Mouse (Mus musculus) urinary bladder, postnatal 36 days (tissue): ENCODE results near the gene Mpped1.
A peak's percentile ranks its signal among the peaks of the same experiment; 100 is the strongest.

Experiments
- DNase-seq, 2 experiments: peaks; one replicate each; pipeline ENCODE4 v3.0.0; 2022; ENCODE audit warnings: low spot score in 2 of 2, mixed read lengths in 1 of 2

Gene Mpped1

GRCm38 (mm10) chr15:83779387-83779786 lies at the start of gene Mpped1:
Gene Mpped1, plus strand, starts transcription at chr15:83779467.
- DNase-seq, result no peak

DNA sequence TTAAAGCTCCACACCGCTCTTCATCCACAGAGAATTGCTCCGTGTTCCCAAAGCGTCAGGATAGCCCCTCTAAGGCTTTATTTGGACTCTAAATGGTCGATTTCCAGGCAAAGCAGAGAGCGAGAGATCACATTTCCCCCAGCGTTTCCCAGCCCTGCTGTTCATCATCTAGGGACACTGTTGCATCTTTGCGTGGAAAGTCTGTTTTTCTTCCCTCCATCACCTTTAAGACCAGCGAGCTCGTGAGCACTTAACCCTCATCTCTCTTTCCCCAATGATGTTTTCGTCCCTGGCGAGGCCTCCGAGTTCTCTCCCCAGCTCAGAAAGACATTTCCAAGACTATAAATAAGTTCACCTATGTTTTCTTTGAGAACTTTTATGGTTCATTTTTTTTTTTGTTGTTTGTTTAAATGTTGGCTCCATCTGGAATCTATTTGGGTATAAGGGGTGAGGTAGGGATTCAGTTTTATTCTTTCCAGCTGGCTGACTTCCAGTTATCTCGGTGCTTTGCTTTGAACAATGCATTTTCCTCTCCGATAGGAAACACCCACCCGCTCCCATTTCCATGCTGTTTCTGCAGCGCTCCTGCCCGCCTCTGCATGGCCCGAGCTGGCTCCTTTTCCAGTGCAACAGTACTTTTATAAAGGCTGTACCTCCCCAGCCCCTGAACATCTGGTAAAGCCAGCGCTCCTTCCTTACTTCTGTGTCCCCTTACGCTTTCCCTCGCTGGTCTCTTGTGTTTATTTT lies 38.4 kb upstream of the Mpped1 start:
- no peak for DNase-seq

DNA sequence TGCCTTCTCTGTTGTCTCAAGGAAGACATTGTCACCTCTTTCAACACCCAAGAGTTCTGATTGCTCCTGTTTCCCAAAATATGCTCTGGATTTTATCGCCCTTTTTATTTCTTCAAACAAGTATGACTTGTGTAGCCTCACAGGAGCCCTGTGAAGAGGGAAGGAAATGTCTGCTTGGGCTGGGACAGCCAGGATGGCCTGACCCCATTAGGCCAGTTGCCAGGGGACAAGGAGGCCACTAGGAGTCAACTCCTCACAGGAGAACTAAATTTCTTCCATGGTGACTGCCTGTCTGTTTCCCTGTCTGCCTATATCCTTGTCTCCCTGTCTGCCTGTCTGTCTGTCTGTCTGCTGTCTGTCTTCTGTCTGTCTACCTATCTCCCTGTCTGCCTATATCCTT lies 37.2 kb upstream of the Mpped1 start:
- no peak for DNase-seq

GRCm38 (mm10) chr15:83746311-83746710 lies 33.0 kb upstream of the Mpped1 start:
- no peak for DNase-seq

- DNase-seq, result no peak
Observed at GRCm38 (mm10) chr15:83748986-83749385, 30.3 kb upstream of the Mpped1 start.

DNA sequence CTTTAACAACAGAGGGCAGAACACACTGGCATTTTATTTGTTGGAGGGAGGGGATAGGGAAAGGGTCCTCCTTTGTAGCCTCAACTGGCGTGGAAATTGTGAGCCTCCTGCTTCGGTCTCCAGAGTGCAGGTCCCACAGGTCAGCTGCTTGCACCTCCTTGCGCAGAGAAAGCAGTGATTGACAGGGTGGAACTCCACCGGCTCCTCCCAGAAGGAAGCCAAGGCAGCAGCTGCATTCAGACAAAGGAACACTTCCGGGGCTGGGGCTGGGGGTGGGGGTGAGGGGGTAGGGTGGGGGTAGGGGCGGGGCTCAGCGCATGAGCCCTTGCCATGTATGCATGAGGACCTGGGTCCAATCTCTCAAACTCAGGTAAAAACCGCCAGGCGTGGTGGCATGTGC lies 29.8 kb upstream of the Mpped1 start:
- no peak for DNase-seq

GRCm38 (mm10) chr15:83756742-83757141 lies 22.5 kb upstream of the Mpped1 start:
- no peak for DNase-seq

DNA sequence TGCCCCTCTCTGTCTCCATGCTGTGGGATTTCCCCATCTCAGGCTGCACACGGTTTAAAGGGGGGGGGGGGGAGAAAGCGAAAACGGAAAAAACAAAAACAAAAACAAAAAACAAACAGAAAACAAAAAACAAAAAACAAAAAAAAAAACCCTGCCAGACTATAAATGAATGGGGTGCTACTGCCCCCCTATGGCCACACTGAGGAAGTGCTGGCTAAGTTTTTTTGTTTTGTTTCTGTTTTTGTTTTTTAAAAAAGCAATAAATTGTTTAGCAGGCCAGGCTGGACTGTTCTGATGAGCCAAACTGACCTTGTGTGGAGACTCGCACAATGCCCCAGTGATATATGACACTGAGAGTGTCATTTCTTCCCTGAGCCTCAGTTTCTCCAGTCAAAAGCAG lies 20.3 kb upstream of the Mpped1 start:
- no peak for DNase-seq

DNA sequence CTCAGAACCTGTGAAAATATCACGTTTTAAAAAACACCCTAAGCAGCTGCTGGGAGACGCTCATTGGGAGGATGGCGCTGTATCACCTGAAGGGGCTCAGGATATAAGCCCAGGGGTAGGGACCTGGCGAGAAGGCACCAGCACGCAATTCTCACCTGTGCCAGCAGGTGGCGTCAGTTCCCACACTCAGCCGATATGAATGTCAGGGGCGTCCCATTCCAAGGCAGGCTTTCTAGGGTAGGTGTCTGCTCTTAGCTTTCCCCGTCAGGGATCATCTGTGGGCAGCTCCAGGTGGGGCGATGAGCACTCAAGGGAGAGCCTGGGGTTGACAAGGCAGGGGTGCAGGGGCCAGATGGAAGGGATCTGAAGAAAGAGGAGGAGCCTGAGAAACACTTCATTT lies 18.6 kb upstream of the Mpped1 start:
- no peak for DNase-seq

DNA sequence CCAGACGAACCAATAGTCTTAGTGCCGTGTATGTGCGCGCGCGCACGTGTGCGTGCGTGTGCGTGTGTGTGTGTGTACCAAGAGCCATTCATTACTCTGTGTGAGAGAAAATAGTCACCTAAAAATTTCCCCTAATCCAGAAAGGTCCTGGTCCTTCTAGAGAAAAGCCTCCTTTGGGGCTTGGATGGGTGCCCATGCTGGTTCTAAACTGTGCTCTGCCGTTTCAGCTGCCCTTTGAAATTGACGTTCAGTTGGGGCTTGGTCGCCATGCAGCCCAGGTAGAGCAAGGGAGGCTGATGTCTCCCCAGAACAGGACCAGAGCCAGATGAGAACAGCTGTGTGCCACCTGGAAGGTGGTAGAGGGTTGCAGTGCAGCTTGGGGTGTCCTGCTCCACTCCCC lies 17.8 kb upstream of the Mpped1 start:
- no peak for DNase-seq

- no peak for DNase-seq
Observed at GRCm38 (mm10) chr15:83765388-83766029, 13.8 kb upstream of the Mpped1 start.

DNA sequence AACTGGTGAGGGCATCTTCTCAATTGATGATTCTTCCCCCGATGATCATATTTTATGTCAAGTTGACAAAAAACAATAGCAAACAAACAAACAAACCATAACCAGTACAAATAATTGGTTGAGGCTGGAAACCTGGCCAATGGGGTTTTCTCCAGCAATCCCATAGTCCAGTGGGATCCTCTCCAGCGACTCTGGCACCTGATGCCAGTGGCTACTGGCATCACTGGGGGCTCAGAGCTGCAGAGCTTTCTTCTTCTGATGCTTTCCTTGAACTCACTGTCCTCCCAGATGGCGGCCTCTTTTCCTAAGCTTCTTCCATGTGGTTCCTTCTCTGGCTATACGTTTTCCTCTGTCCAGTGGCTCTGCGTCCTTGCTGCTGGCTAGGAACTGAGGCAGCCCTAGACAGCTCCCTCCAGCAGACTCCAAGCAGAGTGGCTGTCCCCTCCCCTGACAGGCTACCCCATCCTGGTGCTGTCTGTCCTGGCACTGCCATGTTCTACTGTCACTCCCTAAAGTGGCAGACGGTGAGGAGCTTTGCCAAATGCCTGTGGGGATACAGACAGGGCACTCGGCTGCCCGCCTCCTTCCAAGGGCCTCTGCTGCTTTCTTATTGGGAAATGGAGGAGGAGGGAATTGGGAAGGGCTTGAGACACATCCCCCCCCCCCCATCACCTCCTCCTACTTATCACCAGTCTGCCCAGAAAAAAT lies 7.8 kb upstream of the Mpped1 start:
- DNase-seq, result no peak

DNA sequence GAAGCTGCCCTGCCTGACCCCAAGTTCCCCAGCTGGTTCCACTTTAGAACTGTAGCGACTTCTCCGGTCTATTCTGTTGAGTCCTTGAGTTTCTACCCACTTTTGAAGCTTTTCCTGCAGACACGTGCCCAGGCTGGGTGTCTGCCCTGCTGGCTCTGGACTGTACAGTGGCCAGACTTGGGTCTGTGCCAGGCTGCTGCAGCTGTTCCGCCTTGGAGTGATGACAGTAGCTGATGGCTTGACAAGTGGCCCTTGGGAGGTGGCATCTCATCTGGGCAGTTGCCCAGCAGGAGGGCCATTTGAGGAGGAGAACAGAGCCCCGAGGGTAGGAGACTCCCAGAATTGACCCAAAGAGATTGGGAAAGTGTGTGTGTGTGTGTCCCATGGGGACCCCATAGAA lies 6.8 kb upstream of the Mpped1 start:
- DNase-seq, result peak in 1 of 2 experiments; percentile 23

- DNase-seq, result no peak
Observed at GRCm38 (mm10) chr15:83772953-83773352, 6.3 kb upstream of the Mpped1 start.

DNA sequence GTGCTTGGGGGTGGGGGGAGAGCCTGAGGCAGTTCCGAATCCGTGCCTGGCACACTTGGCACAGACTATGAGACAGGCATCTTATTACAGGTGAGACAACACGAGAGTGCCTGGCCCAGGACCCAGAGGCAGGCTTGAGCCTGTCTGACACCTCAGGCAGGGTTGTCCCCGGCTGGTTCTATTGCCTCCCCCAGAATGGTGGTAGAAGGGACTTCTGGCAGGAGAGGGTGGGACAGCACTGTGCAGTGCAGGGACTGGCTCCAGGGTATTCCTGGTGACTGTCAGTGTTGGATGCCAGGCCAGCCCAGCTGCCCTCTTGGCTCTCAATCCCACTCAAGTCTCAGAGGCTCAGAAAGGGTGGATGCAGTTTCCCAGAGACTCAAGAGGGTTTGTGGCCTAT lies 4.3 kb upstream of the Mpped1 start:
- DNase-seq, result no peak

- no peak for DNase-seq
Observed at GRCm38 (mm10) chr15:83776265-83777000, 2.8 kb upstream of the Mpped1 start.

DNA sequence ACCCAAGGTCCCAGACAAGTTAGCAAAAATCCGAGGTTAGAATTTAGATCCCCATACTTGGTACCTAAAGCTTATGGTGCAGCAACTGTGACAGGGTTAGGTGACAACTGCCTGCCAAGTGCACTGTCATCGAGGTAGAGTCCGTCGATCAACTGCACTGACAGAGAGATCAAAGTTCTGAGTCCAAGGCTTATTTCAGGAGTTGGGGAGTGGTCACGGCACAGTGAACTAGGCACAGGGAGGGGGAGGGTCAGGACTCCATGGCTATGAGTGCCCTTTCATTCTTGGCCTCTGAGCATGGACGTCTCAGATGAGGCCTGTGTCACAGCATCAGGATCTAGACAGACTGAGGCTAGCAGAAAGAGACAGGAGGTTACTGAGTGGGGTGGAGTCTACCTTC lies 1.8 kb upstream of the Mpped1 start:
- DNase-seq, result no peak

GRCm38 (mm10) chr15:83779855-83780740 lies 831 bp downstream of the Mpped1 start:
- no peak for DNase-seq

DNA sequence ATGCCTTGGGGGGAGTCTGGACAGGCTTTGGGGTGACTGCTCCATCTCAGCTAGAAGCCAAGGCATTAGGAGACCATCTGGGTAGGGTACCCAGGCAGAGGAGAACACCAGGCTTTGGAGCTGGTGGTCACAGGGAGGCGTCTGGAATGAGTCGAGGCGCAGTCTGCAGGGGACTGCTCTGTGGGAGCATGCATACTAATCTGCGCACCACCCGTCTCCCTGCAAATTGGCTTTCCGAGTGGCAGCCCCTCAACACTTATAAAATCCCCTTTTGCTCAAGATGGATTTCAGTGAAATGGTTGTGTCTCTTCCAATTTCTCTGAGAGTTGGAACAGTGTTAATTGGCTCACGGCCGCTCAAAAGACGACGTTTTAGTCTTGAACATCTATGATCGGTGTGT lies 2.0 kb downstream of the Mpped1 start:
- DNase-seq, result no peak

DNA sequence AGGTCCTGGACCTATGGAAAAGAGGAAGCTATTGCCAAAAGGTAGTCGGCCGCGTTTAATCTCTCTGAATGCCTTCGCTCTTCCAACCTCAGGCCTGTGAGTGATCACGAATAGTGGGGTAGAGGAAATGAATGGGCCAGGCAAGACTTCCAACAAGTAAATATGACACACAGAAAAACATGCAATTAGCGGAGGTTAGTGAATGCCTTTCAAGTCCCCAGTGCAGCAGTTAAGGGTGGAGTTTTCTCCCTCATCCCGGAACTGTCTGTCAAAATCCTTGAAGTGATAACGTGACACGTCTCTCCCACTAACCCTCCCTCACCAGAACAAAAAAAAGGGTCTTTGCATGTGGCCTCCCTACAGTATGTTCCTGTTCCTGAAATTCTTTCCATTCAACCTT lies 3.0 kb downstream of the Mpped1 start:
- no peak for DNase-seq

GRCm38 (mm10) chr15:83784772-83785171 lies 5.5 kb downstream of the Mpped1 start:
- DNase-seq, result no peak
